Mouse (Mus musculus) G1E (cell line): ENCODE results near the gene Cmip.

Source experiments
- CTCF ChIP-seq: IDR thresholded peaks from 2 replicates; pipeline ENCODE4 v1.5.1; 2012; ENCODE audit warnings: low read depth, low read length, inconsistent platforms, mixed read lengths
- TAL1 ChIP-seq: conservative IDR thresholded peaks from 2 replicates; pipeline ENCODE4 v1.6.1; 2012; ENCODE audit warnings: low read depth, low read length, inconsistent platforms, mixed read lengths

DNA sequence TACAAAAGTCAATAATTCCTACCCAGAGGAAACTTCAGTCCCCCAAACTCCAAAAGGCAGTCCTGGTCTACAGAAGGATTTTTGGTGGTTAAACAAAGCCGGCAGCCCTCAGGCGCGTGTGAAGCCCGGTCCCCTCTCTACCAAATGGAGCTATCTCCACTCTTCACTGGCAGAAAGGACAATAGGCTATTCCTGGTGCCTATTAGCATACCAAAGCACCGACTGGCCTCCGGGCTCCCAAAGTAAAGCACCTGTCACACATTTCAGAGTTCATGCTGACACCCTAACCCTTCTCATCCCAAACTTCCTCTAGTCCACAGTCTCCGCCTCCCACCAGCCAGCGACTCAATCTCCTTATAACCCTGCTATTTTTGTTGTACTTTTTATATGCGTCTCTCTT, 236.7 kb downstream of the Cmip start:
- TF ChIP-seq CTCF (no peak), TAL1 (no peak)
